Mouse (Mus musculus) thymus, adult 2 months (tissue): ENCODE measurements at regions not wholly inside any gene's neighbourhood (a gene's known extent, or its start where the extent isn't known, plus 50 kb on each side); places are given as distances from the start of the nearest gene placed in this dataset.

Experiments
- CTCF ChIP-seq: fragments of 200-500 bp; IDR thresholded peaks from 2 replicates; pipeline ENCODE4 v1.5.1; 2012; ENCODE audit warnings: mild to moderate bottlenecking, control low read depth, low read length, moderate library complexity, borderline replicate concordance; ENCODE audit not compliant: control insufficient read depth, poor library complexity, insufficient read depth; ENCODE audit errors: extremely low read depth
- POLR2A ChIP-seq: fragments of 200-500 bp; IDR thresholded peaks from 2 replicates; pipeline ENCODE4 v1.6.1; 2012; ENCODE audit warnings: mild to moderate bottlenecking, low read length, control low read depth, moderate library complexity; ENCODE audit not compliant: control insufficient read depth, poor library complexity, insufficient read depth; ENCODE audit errors: extremely low read depth

DNA sequence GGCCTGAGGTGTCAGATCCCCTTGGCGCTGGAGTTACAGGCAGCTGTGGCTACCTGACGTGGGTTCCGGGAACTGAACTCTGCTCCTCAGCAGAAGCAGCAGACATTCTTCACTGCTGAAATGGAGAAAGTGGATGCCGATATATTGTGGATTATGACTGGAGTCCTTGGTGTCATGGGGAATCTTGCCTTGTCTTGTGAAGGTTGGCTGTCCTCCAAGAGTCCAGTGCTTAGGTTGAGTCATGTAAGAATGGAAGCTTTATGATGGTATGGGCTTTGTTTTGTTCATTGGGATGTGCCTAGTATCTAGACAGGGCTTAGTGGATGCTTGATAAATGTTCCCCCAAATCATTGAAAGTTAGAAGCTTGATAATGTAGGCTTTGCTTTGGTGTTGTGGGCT is 205.2 kb upstream of the Pgrmc2 start:
- TF ChIP-seq POLR2A (no peak), CTCF (no peak)
